Mouse (Mus musculus): ENCODE measurements around the gene Snx27. TPM values are rescaled to one million over a fixed set of nuclear protein-coding genes. Genes with fewer than 3 reads are reported as not detected.

The Snx27 gene
- total and polyA plus RNA-seq, 3 experiments, result 23.1 to 35.3 (median 34.9) TPM

DNA sequence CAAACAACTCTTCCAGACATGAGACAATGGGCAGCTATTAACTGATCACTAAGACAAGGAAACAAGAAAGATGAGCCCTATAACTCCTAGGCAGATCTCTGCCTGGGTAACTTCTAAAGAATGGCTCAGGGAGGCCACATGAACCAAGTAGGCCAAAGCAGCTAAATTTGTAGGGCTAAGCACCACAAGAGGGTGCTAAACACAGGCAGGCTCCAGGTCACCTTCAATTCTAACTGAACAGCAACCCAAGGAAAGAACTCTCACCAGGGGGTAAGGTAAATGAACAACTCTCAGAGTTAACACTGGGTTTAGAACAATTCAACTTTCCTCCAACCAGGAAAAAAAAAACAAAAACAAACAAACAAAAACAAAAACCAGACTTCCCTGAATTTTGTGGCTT, 48.5 kb downstream of the Snx27 start:
- Histone ChIP-seq H3K79me2 (replicated peaks; ENCODE audit: control insufficient read depth, extremely low read depth, insufficient read depth, poor library complexity, severe bottlenecking) (no peaks in the 10 kb centered on the region), H3K9me3 (replicated peaks; ENCODE audit: low read length) (no peaks in the 10 kb centered on the region), H3K36me3 (replicated peaks in 1 of 2; ENCODE audit: control insufficient read depth in 1 of 2, insufficient read depth in 1 of 2, low read length in 1 of 2) (peaks cover 6 to 42% of the 10 kb centered on the region in 2 experiments), H3K9ac (ENCODE audit: insufficient read depth, low read depth) (no peak overlapping the region), H3K4me2 (ENCODE audit: insufficient read depth, low read depth, poor library complexity, severe bottlenecking) (no peak overlapping the region), H3K4me3 (replicated peaks in 1 of 3; ENCODE audit: low read depth in 2 of 3, low read length in 2 of 3, poor library complexity in 1 of 3) (no peak overlapping the region), H3K27me3 (replicated peaks) (no peaks in the 10 kb centered on the region), H3K27ac (ENCODE audit: insufficient read depth, low read depth) (no peak overlapping the region), H3K4me1 (ENCODE audit: control insufficient read depth in 1 of 2, insufficient read depth in 2 of 2) (no peaks in the 10 kb centered on the region)
- dilution Hi-C loops (cut with MboI; ENCODE audit: extremely low pct_ligation_motif_present, extremely low pct_unique_long_range_greater_than_20kb, low sequenced_read_pairs) (no loop called here), in situ Hi-C loops (cut with MboI; ENCODE audit: low pct_ligation_motif_present, low pct_unique_long_range_greater_than_20kb, low sequenced_read_pairs) (no loop called here)
- TF ChIP-seq CTCF (conservative IDR thresholded peaks at IDR 0.05 in 1 of 2, IDR thresholded peaks at IDR 0.05 in 1 of 2; ENCODE audit: low read depth in 2 of 2, low read length in 2 of 2) (peak; percentile 26 to 80; a peak in 3 of 4 replicates), NRF1 (IDR thresholded peaks at IDR 0.05; ENCODE audit: low read depth, low read length) (no peak), EP300 (IDR thresholded peaks at IDR 0.05; ENCODE audit: low read length) (no peak), E2F4 (IDR thresholded peaks at IDR 0.05; ENCODE audit: insufficient replicate concordance, low read depth, low read length) (no peak), MAX (IDR thresholded peaks at IDR 0.05; ENCODE audit: low read length) (no peak), CHD2 (IDR thresholded peaks at IDR 0.05; ENCODE audit: low read length) (no peak), JUN (IDR thresholded peaks at IDR 0.05; ENCODE audit: insufficient read depth, low read depth, low read length) (no peak), KAT2A (IDR thresholded peaks at IDR 0.05; ENCODE audit: insufficient replicate concordance, low read length) (no peak), ZKSCAN1 (IDR thresholded peaks at IDR 0.05; ENCODE audit: borderline replicate concordance, low read depth, low read length) (no peak), MEF2A (IDR thresholded peaks at IDR 0.05; ENCODE audit: borderline replicate concordance, low read depth, low read length) (no peak), SMC3 (IDR thresholded peaks at IDR 0.05; ENCODE audit: low read depth, low read length) (peak; percentile 80), ZMIZ1 (IDR thresholded peaks at IDR 0.05; ENCODE audit: low read depth, low read length) (no peak), RAD21 (IDR thresholded peaks at IDR 0.05; ENCODE audit: low read depth, low read length) (peak; percentile 59), SIN3A (IDR thresholded peaks at IDR 0.05; ENCODE audit: low read length) (no peak), ZC3H11A (IDR thresholded peaks at IDR 0.05; ENCODE audit: low read depth, low read length) (peak; percentile 24; the same call in 1 of the 2 replicates), MYC (IDR thresholded peaks at IDR 0.05; ENCODE audit: low read depth, low read length) (0 out of 2 replicates have a peak, but pooled peaks have one; percentile 38), MXI1 (IDR thresholded peaks at IDR 0.05; ENCODE audit: low read depth, low read length) (no peak), IRF4 (IDR thresholded peaks at IDR 0.05; ENCODE audit: low read depth, low read length) (no peak), MAZ (IDR thresholded peaks at IDR 0.05; ENCODE audit: low read depth, low read length) (no peak), BHLHE40 (IDR thresholded peaks at IDR 0.05; ENCODE audit: low read depth, low read length) (no peak), UBTF (IDR thresholded peaks at IDR 0.05; ENCODE audit: low read depth, low read length) (no peak), POLR2AphosphoS2 (IDR thresholded peaks at IDR 0.05; ENCODE audit: low read depth, low read length) (no peak), USF2 (conservative IDR thresholded peaks at IDR 0.05; ENCODE audit: low read depth, low read length) (no peak), NELFE (IDR thresholded peaks at IDR 0.05; ENCODE audit: low read depth, low read length) (no peak), GABPA (IDR thresholded peaks at IDR 0.05; ENCODE audit: insufficient replicate concordance, low read depth, low read length) (no peak)
- peak; percentile 50 for DNase-seq (ENCODE audit: extremely low read depth)

All from CH12.LX (cell line).